Mouse (Mus musculus) erythroblast, embryonic 14.5 days (primary cell): ENCODE data around the gene Gm42417. TPM values are rescaled to one million over a fixed set of nuclear protein-coding genes. Genes with fewer than 3 reads are reported as not detected.

Experiments used
- H3K27me3 ChIP-seq: 2 replicates; pipeline ENCODE4 v1.6.1; 2012; ENCODE audit warnings: inconsistent platforms; ENCODE audit not compliant: control insufficient read depth
- H3K36me3 ChIP-seq: 2 replicates; pipeline ENCODE4 v1.6.1; 2012; ENCODE audit warnings: mild to moderate bottlenecking, inconsistent platforms; ENCODE audit not compliant: control insufficient read depth
- H3K4me1 ChIP-seq: 2 replicates; pipeline ENCODE4 v1.6.1; 2012; ENCODE audit warnings: inconsistent platforms; ENCODE audit not compliant: control insufficient read depth
- H3K4me3 ChIP-seq: replicated peaks from 2 replicates; pipeline ENCODE3; 2012; ENCODE audit warnings: moderate library complexity, mild to moderate bottlenecking, inconsistent platforms
- H3K9me3 ChIP-seq: 2 replicates; pipeline ENCODE4 v1.6.1; 2012; ENCODE audit warnings: low read length, inconsistent platforms, mixed read lengths; ENCODE audit not compliant: control insufficient read depth
- GATA1 ChIP-seq: IDR thresholded peaks from 2 replicates; pipeline ENCODE4 v1.6.1; 2012; ENCODE audit warnings: low read length, inconsistent platforms, mixed read lengths
- TAL1 ChIP-seq: IDR thresholded peaks from 3 replicates; pipeline ENCODE4 v1.6.1; 2012; ENCODE audit warnings: low read length, inconsistent platforms, mixed read lengths
- polyA plus RNA-seq: library from polyadenylated mRNA; stranded (reverse); fragments of >175 nt; gene quantifications from 2 replicates; pipeline ENCODE4 v1.2.3, GENCODE M21; 2012

Gene Gm42417
- polyA plus RNA-seq, 1 experiment, result not detected

- H3K27me3 ChIP-seq, result peaks cover 90% of the 10 kb centered on the region
- no peaks in the 10 kb centered on the region; the same call in 1 of the 2 replicates for H3K36me3 ChIP-seq
- H3K4me3 ChIP-seq, result peak within 1 kb of the TSS; percentile 55
- no peaks in the 10 kb centered on the region; the same call in 1 of the 2 replicates for H3K9me3 ChIP-seq
- TF ChIP-seq GATA1, result no peak
- TF ChIP-seq TAL1, result no peak
- H3K4me1 ChIP-seq, result peaks cover 22% of the 10 kb centered on the region
Observed at GRCm38 (mm10) chr1:36558031-36558993, 19.1 kb upstream of the Gm42417 start, which contains the start of gene Sema4c. Gene Sema4c, minus strand, starts transcription at chr1:36558349.

- peaks cover 15% of the 10 kb centered on the region for H3K4me1 ChIP-seq
- H3K4me3 ChIP-seq, result peak overlapping the region; percentile 55
- no peaks in the 10 kb centered on the region; the same call in 1 of the 2 replicates for H3K9me3 ChIP-seq
- peaks cover 90% of the 10 kb centered on the region for H3K27me3 ChIP-seq
- no peak for TF ChIP-seq GATA1
- H3K36me3 ChIP-seq, result peaks cover 3% of the 10 kb centered on the region; the same call in 1 of the 2 replicates
Observed at GRCm38 (mm10) chr1:36557457-36558011, 18.3 kb upstream of the Gm42417 start.

- Histone ChIP-seq H3K9me3 (no peaks in the 10 kb centered on the region; the same call in 1 of the 2 replicates), H3K4me1 (peaks cover 15% of the 10 kb centered on the region), H3K36me3 (peaks cover 5% of the 10 kb centered on the region; the same call in 1 of the 2 replicates), H3K27me3 (peaks cover 88% of the 10 kb centered on the region), H3K4me3 (peak overlapping the region; percentile 55)
- no peak for TF ChIP-seq TAL1
- TF ChIP-seq GATA1, result no peak
Observed at GRCm38 (mm10) chr1:36556553-36557456, 17.6 kb upstream of the Gm42417 start.

GRCm38 (mm10) chr1:36555798-36556395, 16.7 kb upstream of the Gm42417 start:
- no peak for TF ChIP-seq TAL1
- peaks cover 15% of the 10 kb centered on the region for H3K4me1 ChIP-seq

GRCm38 (mm10) chr1:36554633-36555399, 15.6 kb upstream of the Gm42417 start:
- Histone ChIP-seq H3K27me3 (peaks cover 70% of the 10 kb centered on the region), H3K9me3 (no peaks in the 10 kb centered on the region; the same call in 1 of the 2 replicates), H3K36me3 (peaks cover 12% of the 10 kb centered on the region; the same call in 1 of the 2 replicates), H3K4me1 (peaks cover 15% of the 10 kb centered on the region), H3K4me3 (no peak overlapping the region)
- TF ChIP-seq TAL1 (no peak), GATA1 (no peak)

More at GRCm38 (mm10) chr1:36555798-36556395, 16.7 kb upstream of the Gm42417 start:
- Histone ChIP-seq H3K36me3 (peaks cover 8% of the 10 kb centered on the region; the same call in 1 of the 2 replicates), H3K27me3 (peaks cover 80% of the 10 kb centered on the region), H3K4me3 (peak overlapping the region; percentile 26), H3K9me3 (no peaks in the 10 kb centered on the region; the same call in 1 of the 2 replicates)

GRCm38 (mm10) chr1:36552506-36552905, 13.3 kb upstream of the Gm42417 start:
- no peak for TF ChIP-seq TAL1
- no peak for TF ChIP-seq GATA1
- Histone ChIP-seq H3K36me3 (peaks cover 14% of the 10 kb centered on the region; the same call in 1 of the 2 replicates), H3K27me3 (peaks cover 46% of the 10 kb centered on the region), H3K4me1 (peaks cover 10% of the 10 kb centered on the region), H3K4me3 (no peak overlapping the region), H3K9me3 (no peaks in the 10 kb centered on the region; the same call in 1 of the 2 replicates)

GRCm38 (mm10) chr1:36551904-36552303, 12.7 kb upstream of the Gm42417 start:
- Histone ChIP-seq H3K27me3 (peaks cover 40% of the 10 kb centered on the region), H3K9me3 (no peaks in the 10 kb centered on the region; the same call in 1 of the 2 replicates)
- TF ChIP-seq GATA1, result no peak
- no peak for TF ChIP-seq TAL1

More at GRCm38 (mm10) chr1:36551904-36552303, 12.7 kb upstream of the Gm42417 start:
- peaks cover 14% of the 10 kb centered on the region; the same call in 1 of the 2 replicates for H3K36me3 ChIP-seq
- H3K4me3 ChIP-seq, result no peak overlapping the region
- H3K4me1 ChIP-seq, result peaks cover 10% of the 10 kb centered on the region
